ENCODE assay signal across 20 mouse cellular contexts in the genomic region with DNA sequence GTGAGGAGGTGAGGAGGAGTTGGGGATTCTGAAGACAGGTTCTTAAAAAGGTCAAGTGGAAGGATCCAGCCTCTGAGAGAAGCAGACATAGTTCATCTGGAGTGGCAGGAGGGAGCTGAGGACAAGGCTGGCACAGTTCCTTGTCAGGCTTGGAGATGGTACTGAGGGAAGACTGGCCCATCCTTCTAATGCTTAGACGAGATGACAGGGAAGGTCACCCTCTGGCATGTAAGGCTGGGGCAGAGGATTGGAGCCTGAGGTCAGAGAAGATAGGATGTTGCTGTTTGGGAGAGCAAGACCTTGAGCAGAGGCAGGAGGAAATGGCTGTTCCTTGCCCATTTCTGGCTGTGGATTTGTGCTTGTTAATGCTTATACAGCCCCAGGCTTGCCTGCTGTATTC. TPM values are rescaled to one million over a fixed set of nuclear protein-coding genes. Genes with fewer than 3 reads are reported as not detected.
"Had no signal": no experiment of that assay in that cellular context is flagged by ENCODE, and none has a peak within 500 bp of the region (broad histone marks: within the 10 kb centered on the region; RNA-seq: fewer than 3 reads in every experiment).

No protein-coding gene starts in this region.

- H3K36me3 ChIP-seq: kidney, embryonic 15.5 days; liver, embryonic 13.5 days had no signal

- H3K9me3 ChIP-seq: kidney, embryonic 15.5 days; liver, embryonic 13.5 days had no signal

- H3K4me1 ChIP-seq: kidney, embryonic 15.5 days; liver, embryonic 13.5 days had no signal

- H3K27ac ChIP-seq: kidney, embryonic 15.5 days; liver, embryonic 13.5 days had no signal

- H3K4me3 ChIP-seq: kidney, embryonic 15.5 days; left cerebral cortex, adult 2 months; liver, embryonic 13.5 days had no signal

- H3K9ac ChIP-seq: kidney, embryonic 15.5 days; liver, embryonic 13.5 days had no signal

- DNase-seq: kidney, postnatal 10 days; kidney, postnatal 4 days; layer of hippocampus, adult 9-11 months; layer of hippocampus, postnatal 36 days; liver, embryonic 13.5 days; lung, adult 2 months; lung, postnatal 14 days; lung, postnatal 4 days; midbrain, embryonic 14.5 days; thymus, postnatal 25 days had no signal

- H3K4me2 ChIP-seq: kidney, embryonic 15.5 days; liver, embryonic 13.5 days; midbrain, embryonic 11.5 days had no signal

RNA-seq across cellular contexts. Expression of a gene that starts 19.5 kb away (rescaled TPM):
- total RNA-seq: megakaryocyte-erythroid progenitor cell, adult 5-6 weeks had no signal

RNA-seq across cellular contexts. Expression of a gene that starts 49.0 kb away (rescaled TPM):
- total RNA-seq: liver, adult 2 months; megakaryocyte progenitor cell, adult 5-6 weeks; megakaryocyte-erythroid progenitor cell, adult 5-6 weeks had no signal
- polyA plus RNA-seq: kidney, embryonic 15.5 days; limb, embryonic 11.5 days; liver, adult 2 months; liver, embryonic 13.5 days; liver, embryonic 16.5 days; midbrain, embryonic 11.5 days; midbrain, embryonic 14.5 days; neural tube, embryonic 11.5 days; thymus, postnatal 0 days had no signal
